Mouse (Mus musculus) forebrain, embryonic 14.5 days (tissue): ENCODE measurements around the gene Fgd4. TPM values are rescaled to one million over a fixed set of nuclear protein-coding genes. Genes with fewer than 3 reads are reported as not detected.
"Not testable (repeated sequence)": the region's sequence is repeated elsewhere in the genome, so short reads cannot be mapped to it uniquely, and the experiment has no call there.

ENCODE experiments used
- ATAC-seq: fragments of 200-750 bp; cut with Nextera tagmentation; 2 replicates; pipeline ENCODE4 v1.8.0; 2017; ENCODE audit warnings: mild to moderate bottlenecking, moderate library complexity
- DNase-seq: peaks from one replicate; pipeline ENCODE4 v3.0.0-alpha.2; 2015; ENCODE audit warnings: low spot score
- H3K27ac ChIP-seq: fragments of 300-500 bp; sonication (generic); 2 replicates; pipeline ENCODE4 v1.5.1; 2014; ENCODE audit warnings: low read depth, mild to moderate bottlenecking, control low read depth, low read length, moderate library complexity
- H3K27me3 ChIP-seq: fragments of 300-500 bp; sonication (generic); replicated peaks from 2 replicates; pipeline ENCODE4 v1.6.1; 2014; ENCODE audit warnings: low read length, control low read depth, mixed read lengths; ENCODE audit not compliant: control insufficient read depth, insufficient read depth
- H3K36me3 ChIP-seq: fragments of 300-500 bp; sonication (generic); 2 replicates; pipeline ENCODE4 v1.6.1; 2014; ENCODE audit warnings: low read length, control low read depth; ENCODE audit not compliant: control insufficient read depth, insufficient read depth
- H3K4me1 ChIP-seq: fragments of 300-500 bp; sonication (generic); 2 replicates; pipeline ENCODE4 v1.6.1; 2014; ENCODE audit warnings: antibody characterized with exemption, low read length, control low read depth; ENCODE audit not compliant: control insufficient read depth, insufficient read depth
- H3K4me2 ChIP-seq: fragments of 300-500 bp; sonication (generic); 2 replicates; pipeline ENCODE4 v1.6.1; 2014; ENCODE audit warnings: mild to moderate bottlenecking, control low read depth, low read length
- H3K4me3 ChIP-seq: fragments of 300-500 bp; sonication (generic); 2 replicates; pipeline ENCODE4 v1.5.1; 2014; ENCODE audit warnings: low read depth, low read length, control low read depth
- H3K9ac ChIP-seq: fragments of 300-500 bp; sonication (generic); 2 replicates; pipeline ENCODE4 v1.6.1; 2014; ENCODE audit warnings: mild to moderate bottlenecking, low read length, control low read depth, moderate library complexity
- H3K9me3 ChIP-seq: fragments of 300-500 bp; sonication (generic); replicated peaks from 2 replicates; pipeline ENCODE4 v1.6.1; 2016; ENCODE audit warnings: low read length, control low read depth, mixed read lengths; ENCODE audit not compliant: control insufficient read depth
- WGBS: fragments of 180-500 bp; shearing (Covaris S2); extraction: QIAGEN DNeasy Blood & Tissue Kit; methylation state at CpG from one replicate; pipeline ENCODE4 v1.1.7; 2014; 5-methylcytosine and 5-hydroxymethylcytosine counted together
- polyA plus RNA-seq: library from polyadenylated mRNA; unstranded; fragments of >200 nt; fragmentation: Nextera tagmentation; extraction: Ambion mirVana; gene quantifications from 2 replicates; pipeline ENCODE4 v1.2.1, GENCODE M21; 2014

Gene Fgd4
- polyA plus RNA-seq, 1 experiment from 2014 or later, result 23.6 TPM

DNA sequence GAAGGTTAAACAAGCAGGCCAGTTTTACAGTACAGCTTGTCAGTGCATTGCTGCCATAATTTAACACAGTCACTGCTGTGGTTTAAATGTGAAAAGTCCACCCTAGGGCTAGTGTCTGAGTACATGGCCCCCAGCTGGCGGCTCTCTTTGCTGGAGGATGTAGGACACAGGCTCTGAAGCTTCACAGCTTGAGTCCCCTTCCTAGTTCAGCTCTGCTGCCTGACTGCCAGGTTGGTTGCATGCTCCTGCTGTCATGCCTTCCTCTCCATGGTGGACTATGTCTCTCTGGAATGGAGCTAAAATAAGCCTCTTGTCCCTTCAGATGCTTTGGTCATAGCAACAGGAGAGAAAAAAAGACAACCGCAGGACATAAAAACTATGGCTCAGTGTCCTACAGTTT, 46.3 kb downstream of the Fgd4 start:
- H3K9ac ChIP-seq, result no peak overlapping the region
- ATAC-seq (no peak), DNase-seq (no peak)
- H3K36me3 ChIP-seq, result no peaks in the 10 kb centered on the region
- 59% methylated on average over 2 of the region's 2 CpGs for WGBS
- peaks cover 10% of the 10 kb centered on the region; the same call in 1 of the 2 replicates for H3K4me1 ChIP-seq
- H3K9me3 ChIP-seq, result no peaks in the 10 kb centered on the region
- no peaks in the 10 kb centered on the region for H3K27me3 ChIP-seq
- H3K4me3 ChIP-seq, result no peak overlapping the region
- no peak overlapping the region for H3K4me2 ChIP-seq
- H3K27ac ChIP-seq, result no peak overlapping the region

DNA sequence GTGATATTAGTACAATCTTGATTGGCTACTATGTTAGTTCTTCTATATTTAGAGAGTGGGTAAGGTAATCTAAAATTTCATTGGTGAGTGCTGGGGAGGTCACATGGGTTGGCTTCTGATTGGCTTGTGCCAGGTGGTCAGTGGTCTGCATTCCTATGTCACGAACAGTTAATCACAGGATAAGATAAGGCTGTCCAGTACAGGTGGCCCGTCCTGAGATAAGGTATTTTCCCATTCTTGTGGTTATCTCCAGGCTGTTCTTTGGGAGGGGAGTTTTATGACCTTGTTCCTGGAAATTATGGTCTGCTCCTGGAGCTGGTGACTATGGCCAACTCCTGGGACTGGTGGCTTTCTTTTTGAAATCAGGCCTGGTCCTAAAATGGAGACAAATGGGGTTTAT, 48.2 kb downstream of the Fgd4 start:
- Histone ChIP-seq H3K9ac (no peak overlapping the region), H3K9me3 (no peaks in the 10 kb centered on the region), H3K4me2 (no peak overlapping the region), H3K4me1 (peaks cover 1% of the 10 kb centered on the region; the same call in 1 of the 2 replicates), H3K27ac (no peak overlapping the region), H3K36me3 (no peaks in the 10 kb centered on the region), H3K27me3 (no peaks in the 10 kb centered on the region), H3K4me3 (no peak overlapping the region)
- ATAC-seq, result no peak
- 96% methylated on average over 2 of the region's 2 CpGs for WGBS
- no peak for DNase-seq

DNA sequence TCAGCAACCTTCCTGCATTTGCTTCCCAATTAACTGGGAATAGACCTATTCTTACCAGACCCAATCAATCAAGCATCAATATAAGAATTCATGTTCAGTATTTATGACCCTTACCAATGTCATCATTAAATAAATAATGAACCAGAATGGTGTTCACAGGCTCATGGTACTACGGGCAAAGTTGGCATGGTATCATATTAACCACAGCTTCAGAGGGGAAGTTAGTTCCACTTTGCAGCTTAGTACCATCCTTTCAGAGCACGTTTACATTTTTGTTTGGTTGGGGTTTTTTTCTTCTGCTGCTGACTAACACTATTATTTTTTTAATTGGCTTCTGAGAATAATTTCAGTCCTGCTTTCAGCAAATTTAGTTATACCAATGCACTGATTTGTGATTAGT, 51.2 kb downstream of the Fgd4 start:
- H3K27me3 ChIP-seq, result no peaks in the 10 kb centered on the region
- no peaks in the 10 kb centered on the region for H3K9me3 ChIP-seq
- H3K27ac ChIP-seq, result no peak overlapping the region
- H3K9ac ChIP-seq, result no peak overlapping the region
- DNase-seq (no peak), ATAC-seq (no peak)
- H3K4me3 ChIP-seq, result no peak overlapping the region
- WGBS, result 90% methylated on average over 2 of the region's 2 CpGs
- no peaks in the 10 kb centered on the region for H3K36me3 ChIP-seq
- no peaks in the 10 kb centered on the region; the same call in 1 of the 2 replicates for H3K4me1 ChIP-seq
- H3K4me2 ChIP-seq, result no peak overlapping the region

DNA sequence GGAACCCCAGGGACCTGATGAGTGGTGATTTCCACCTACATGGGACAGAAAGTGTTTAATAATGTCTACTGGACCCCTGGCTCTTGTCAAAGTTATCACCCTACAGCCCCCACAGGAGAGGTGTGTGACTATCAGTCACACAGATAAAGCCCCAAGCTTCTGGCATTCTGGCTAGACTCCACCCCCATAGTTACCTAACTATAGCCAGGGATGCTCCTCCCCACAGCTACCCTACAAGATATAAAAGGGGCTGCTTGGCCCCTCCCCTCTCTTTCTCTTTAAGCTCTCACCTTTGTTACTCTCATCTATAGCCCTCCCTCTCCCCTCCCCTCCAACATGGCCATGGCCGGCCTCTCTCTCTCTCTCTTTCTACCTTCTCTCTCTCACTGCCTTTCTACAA, 53.7 kb downstream of the Fgd4 start:
- H3K9ac ChIP-seq, result no peak overlapping the region
- DNase-seq (no peak), ATAC-seq (no peak)
- no peak overlapping the region for H3K27ac ChIP-seq
- H3K36me3 ChIP-seq, result 0 out of 2 replicates have a peak, but pooled peaks cover 3% of the 10 kb centered on the region
- no peaks in the 10 kb centered on the region for H3K27me3 ChIP-seq
- WGBS, result 7% methylated on average over 1 of the region's 1 CpGs
- H3K9me3 ChIP-seq, result no peaks in the 10 kb centered on the region
- no peak overlapping the region for H3K4me2 ChIP-seq
- no peaks in the 10 kb centered on the region for H3K4me1 ChIP-seq
- H3K4me3 ChIP-seq, result no peak overlapping the region

DNA sequence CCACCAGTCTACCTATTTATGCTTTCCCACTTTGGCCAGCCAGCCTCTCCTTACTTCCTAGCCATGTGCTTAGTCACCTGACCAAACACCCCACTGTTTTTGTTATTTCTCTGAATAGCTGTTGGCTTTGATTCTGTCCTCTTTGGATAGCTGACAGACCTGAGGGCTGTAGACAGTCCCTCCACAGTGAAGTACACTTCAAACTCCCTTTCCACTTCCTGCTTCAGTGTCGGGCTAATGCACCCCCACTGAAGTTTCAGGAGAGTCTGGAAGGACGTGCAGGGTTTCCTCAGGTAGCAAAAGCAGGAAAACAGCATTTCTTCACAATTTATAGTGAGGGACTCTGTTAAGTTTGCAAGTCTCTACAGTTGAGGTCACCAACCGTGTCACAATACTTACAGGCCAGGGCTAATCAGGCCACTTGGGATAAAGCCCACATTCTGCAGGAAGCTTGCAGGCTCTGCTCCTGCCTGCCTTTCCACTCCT, 57.4 kb downstream of the Fgd4 start:
- ATAC-seq, result no peak
- WGBS, result 72% methylated on average over 3 of the region's 3 CpGs
- no peak overlapping the region for H3K27ac ChIP-seq
- 0 out of 2 replicates have a peak, but pooled peaks cover 3% of the 10 kb centered on the region for H3K36me3 ChIP-seq
- no peak overlapping the region for H3K4me2 ChIP-seq
- no peak overlapping the region for H3K9ac ChIP-seq
- H3K9me3 ChIP-seq, result no peaks in the 10 kb centered on the region
- no peaks in the 10 kb centered on the region for H3K4me1 ChIP-seq
- no peak overlapping the region for H3K4me3 ChIP-seq
- no peaks in the 10 kb centered on the region for H3K27me3 ChIP-seq
- DNase-seq, result no peak

DNA sequence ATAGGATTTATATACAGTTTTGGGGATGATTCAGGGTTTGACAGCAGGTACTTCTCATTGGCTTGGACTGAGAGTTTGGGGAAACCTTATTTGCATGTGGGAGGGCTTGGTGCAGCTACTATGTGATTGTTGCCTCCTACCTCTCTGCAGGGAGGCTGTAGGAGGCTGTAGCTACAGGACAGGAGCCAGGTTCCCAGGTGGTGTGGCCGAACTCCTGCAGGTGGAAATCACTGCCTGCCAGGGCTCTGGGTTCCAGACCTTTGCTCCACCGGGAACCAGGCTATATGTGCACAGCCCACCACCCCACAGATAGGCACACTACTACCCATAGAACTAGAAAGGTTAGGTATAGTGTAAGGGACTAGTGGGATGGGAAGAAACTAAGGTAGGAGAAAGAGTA, 61.0 kb downstream of the Fgd4 start:
- H3K9ac ChIP-seq, H3K27ac ChIP-seq, H3K4me2 ChIP-seq, H3K36me3 ChIP-seq, H3K4me1 ChIP-seq, H3K27me3 ChIP-seq, H3K4me3 ChIP-seq, ATAC-seq, DNase-seq, H3K9me3 ChIP-seq: not testable (repeated sequence)
- WGBS, result 78% methylated on average over 2 of the region's 2 CpGs

DNA sequence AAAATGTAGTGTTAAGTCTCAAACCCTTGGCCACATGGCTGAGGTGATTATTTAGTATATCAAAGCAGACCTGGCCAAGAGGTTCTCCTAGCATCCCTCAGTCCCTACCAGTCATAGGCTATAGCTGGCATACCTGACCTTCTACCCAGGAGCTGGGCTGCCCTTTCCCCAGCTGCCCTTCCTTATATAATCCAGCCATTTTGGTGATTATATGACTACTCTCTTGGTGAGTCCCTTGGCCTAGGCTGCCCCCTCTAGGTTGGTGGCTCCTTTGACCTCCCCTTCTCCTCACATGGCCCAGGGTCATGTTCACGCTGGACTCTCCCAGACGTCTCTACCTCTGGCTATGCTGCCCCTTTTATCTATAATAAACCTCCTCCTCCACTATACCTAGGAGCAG, 65.1 kb downstream of the Fgd4 start:
- H3K4me1 ChIP-seq, result no peaks in the 10 kb centered on the region
- ATAC-seq, result no peak
- no peak overlapping the region for H3K27ac ChIP-seq
- H3K9ac ChIP-seq, result no peak overlapping the region
- WGBS, result 78% methylated on average over 2 of the region's 2 CpGs
- H3K9me3 ChIP-seq, result no peaks in the 10 kb centered on the region
- no peak overlapping the region for H3K4me2 ChIP-seq
- H3K36me3 ChIP-seq, result no peaks in the 10 kb centered on the region
- no peaks in the 10 kb centered on the region for H3K27me3 ChIP-seq
- DNase-seq, result no peak
- H3K4me3 ChIP-seq, result no peak overlapping the region

DNA sequence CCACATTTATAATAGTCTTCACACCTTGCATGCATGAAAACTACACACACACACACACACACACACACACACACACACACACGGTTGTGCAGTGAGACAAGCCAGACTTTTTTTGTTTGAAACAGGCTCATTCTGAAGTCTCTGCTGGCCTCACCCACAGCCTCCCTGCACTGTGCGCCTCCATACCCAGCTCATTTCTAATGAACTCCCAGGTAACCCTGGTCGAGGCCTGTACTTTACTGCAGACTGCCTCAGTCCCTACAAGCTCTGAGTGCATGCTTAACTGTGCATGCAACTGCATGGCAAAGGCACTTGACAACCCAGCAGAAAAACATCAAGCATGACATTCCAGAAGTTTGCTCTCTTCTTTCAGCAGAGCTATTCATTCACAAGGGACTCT, 72.3 kb downstream of the Fgd4 start:
- H3K27me3 ChIP-seq, result no peaks in the 10 kb centered on the region
- H3K9me3 ChIP-seq, result no peaks in the 10 kb centered on the region
- no peaks in the 10 kb centered on the region for H3K36me3 ChIP-seq
- no peak overlapping the region for H3K27ac ChIP-seq
- peaks cover 18% of the 10 kb centered on the region for H3K4me1 ChIP-seq
- WGBS, result 55% methylated on average over 3 of the region's 3 CpGs
- H3K9ac ChIP-seq, result no peak overlapping the region
- no peak overlapping the region for H3K4me3 ChIP-seq
- DNase-seq (no peak), ATAC-seq (0 out of 2 replicates have a peak, but pooled peaks have one; percentile 43)
- no peak overlapping the region for H3K4me2 ChIP-seq

DNA sequence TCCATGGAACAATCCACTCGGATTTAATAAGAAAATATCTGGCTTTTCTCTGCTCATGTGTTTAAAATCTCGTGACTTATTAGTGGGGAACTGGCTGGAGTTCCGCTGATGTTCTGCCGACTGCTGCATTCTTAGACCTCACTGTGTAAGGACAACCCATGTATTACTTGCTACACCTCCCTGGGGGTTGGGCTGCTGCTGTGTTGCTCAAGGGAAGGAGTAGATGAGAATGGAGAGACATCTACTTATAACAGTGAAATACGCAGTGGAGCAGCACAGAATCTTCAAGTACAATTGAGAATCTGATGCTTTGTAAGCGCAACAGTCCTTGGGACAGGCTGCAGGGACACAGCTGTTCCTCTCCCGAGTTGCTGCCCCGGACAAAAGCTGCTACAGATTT, 73.1 kb downstream of the Fgd4 start:
- Histone ChIP-seq H3K27ac (no peak overlapping the region), H3K4me2 (no peak overlapping the region), H3K9me3 (no peaks in the 10 kb centered on the region), H3K4me1 (peaks cover 18% of the 10 kb centered on the region), H3K4me3 (no peak overlapping the region), H3K9ac (no peak overlapping the region), H3K27me3 (no peaks in the 10 kb centered on the region), H3K36me3 (no peaks in the 10 kb centered on the region)
- DNase-seq, result peak; percentile 10
- peak; percentile 45 for ATAC-seq
- WGBS, result 46% methylated on average over 8 of the region's 8 CpGs
